Mouse (Mus musculus) forebrain, embryonic 14.5 days (tissue): Measurements from ENCODE around the gene Phgdh. TPM values are rescaled to one million over a fixed set of nuclear protein-coding genes. Genes with fewer than 3 reads are reported as not detected.

Experiments
- ATAC-seq: fragments of 200-750 bp; cut with Nextera tagmentation; 2 replicates; pipeline ENCODE4 v1.8.0; 2017; ENCODE audit warnings: mild to moderate bottlenecking, moderate library complexity
- DNase-seq: peaks from one replicate; pipeline ENCODE4 v3.0.0-alpha.2; 2015; ENCODE audit warnings: low spot score
- H3K27ac ChIP-seq: fragments of 300-500 bp; sonication (generic); 2 replicates; pipeline ENCODE4 v1.5.1; 2014; ENCODE audit warnings: low read depth, mild to moderate bottlenecking, control low read depth, low read length, moderate library complexity
- H3K27me3 ChIP-seq: fragments of 300-500 bp; sonication (generic); replicated peaks from 2 replicates; pipeline ENCODE4 v1.6.1; 2014; ENCODE audit warnings: low read length, control low read depth, mixed read lengths; ENCODE audit not compliant: control insufficient read depth, insufficient read depth
- H3K36me3 ChIP-seq: fragments of 300-500 bp; sonication (generic); 2 replicates; pipeline ENCODE4 v1.6.1; 2014; ENCODE audit warnings: low read length, control low read depth; ENCODE audit not compliant: control insufficient read depth, insufficient read depth
- H3K4me1 ChIP-seq: fragments of 300-500 bp; sonication (generic); 2 replicates; pipeline ENCODE4 v1.6.1; 2014; ENCODE audit warnings: antibody characterized with exemption, low read length, control low read depth; ENCODE audit not compliant: control insufficient read depth, insufficient read depth
- H3K4me2 ChIP-seq: fragments of 300-500 bp; sonication (generic); 2 replicates; pipeline ENCODE4 v1.6.1; 2014; ENCODE audit warnings: mild to moderate bottlenecking, control low read depth, low read length
- H3K4me3 ChIP-seq: fragments of 300-500 bp; sonication (generic); 2 replicates; pipeline ENCODE4 v1.5.1; 2014; ENCODE audit warnings: low read depth, low read length, control low read depth
- H3K9ac ChIP-seq: fragments of 300-500 bp; sonication (generic); 2 replicates; pipeline ENCODE4 v1.6.1; 2014; ENCODE audit warnings: mild to moderate bottlenecking, low read length, control low read depth, moderate library complexity
- H3K9me3 ChIP-seq: fragments of 300-500 bp; sonication (generic); replicated peaks from 2 replicates; pipeline ENCODE4 v1.6.1; 2016; ENCODE audit warnings: low read length, control low read depth, mixed read lengths; ENCODE audit not compliant: control insufficient read depth
- WGBS: fragments of 180-500 bp; shearing (Covaris S2); extraction: QIAGEN DNeasy Blood & Tissue Kit; methylation state at CpG from one replicate; pipeline ENCODE4 v1.1.7; 2014; 5-methylcytosine and 5-hydroxymethylcytosine counted together
- polyA plus RNA-seq: library from polyadenylated mRNA; unstranded; fragments of >200 nt; fragmentation: Nextera tagmentation; extraction: Ambion mirVana; gene quantifications from 2 replicates; pipeline ENCODE4 v1.2.1, GENCODE M21; 2014

Gene Phgdh
- polyA plus RNA-seq, 1 experiment from 2014 or later, result 245 TPM

- no peak overlapping the region for H3K27ac ChIP-seq
- ATAC-seq (no peak), DNase-seq (no peak)
- H3K9me3 ChIP-seq, result no peaks in the 10 kb centered on the region
- no peaks in the 10 kb centered on the region for H3K36me3 ChIP-seq
- no peak overlapping the region for H3K9ac ChIP-seq
- no peak overlapping the region for H3K4me3 ChIP-seq
- H3K27me3 ChIP-seq, result no peaks in the 10 kb centered on the region
- 72% methylated on average over 6 of the region's 6 CpGs for WGBS
- no peak overlapping the region for H3K4me2 ChIP-seq
- no peaks in the 10 kb centered on the region for H3K4me1 ChIP-seq
Observed at GRCm38 (mm10) chr3:98356026-98356365, 16.2 kb upstream of the Phgdh start.

- no peaks in the 10 kb centered on the region for H3K27me3 ChIP-seq
- no peak overlapping the region for H3K27ac ChIP-seq
- H3K9ac ChIP-seq, result no peak overlapping the region
- WGBS, result 58% methylated on average over 10 of the region's 10 CpGs
- no peaks in the 10 kb centered on the region for H3K36me3 ChIP-seq
- ATAC-seq (no peak; the same call in 1 of the 2 replicates), DNase-seq (no peak)
- no peaks in the 10 kb centered on the region for H3K9me3 ChIP-seq
- H3K4me2 ChIP-seq, result no peak overlapping the region
- no peaks in the 10 kb centered on the region for H3K4me1 ChIP-seq
- H3K4me3 ChIP-seq, result no peak overlapping the region
Observed at GRCm38 (mm10) chr3:98355344-98356025, 15.7 kb upstream of the Phgdh start.

DNA sequence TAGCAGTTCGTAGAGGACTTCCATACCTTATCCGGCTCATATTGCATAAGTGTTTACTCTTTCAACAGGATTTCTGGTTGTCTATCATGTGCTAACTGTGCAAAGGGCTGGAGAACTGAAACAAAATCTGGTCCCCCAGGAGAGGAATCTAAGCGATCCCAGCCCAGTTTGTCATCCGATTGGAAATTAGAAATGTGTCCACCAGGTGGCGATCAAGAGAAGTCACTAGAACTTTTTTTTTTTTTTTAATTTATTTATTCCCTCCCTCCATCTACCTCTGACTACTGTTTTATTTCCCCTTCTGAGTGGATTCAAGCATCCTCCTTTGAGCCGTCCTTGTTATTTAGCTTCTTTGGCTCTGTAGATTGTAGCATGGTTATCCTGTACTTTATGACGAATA is 14.1 kb upstream of the Phgdh start:
- no peak for ATAC-seq
- Histone ChIP-seq H3K4me2 (no peak overlapping the region), H3K9ac (no peak overlapping the region), H3K27ac (no peak overlapping the region), H3K9me3 (no peaks in the 10 kb centered on the region), H3K27me3 (no peaks in the 10 kb centered on the region), H3K4me1 (no peaks in the 10 kb centered on the region), H3K4me3 (no peak overlapping the region), H3K36me3 (no peaks in the 10 kb centered on the region)
- DNase-seq, result peak; percentile 86
- WGBS, result 34% methylated on average over 7 of the region's 7 CpGs

DNA sequence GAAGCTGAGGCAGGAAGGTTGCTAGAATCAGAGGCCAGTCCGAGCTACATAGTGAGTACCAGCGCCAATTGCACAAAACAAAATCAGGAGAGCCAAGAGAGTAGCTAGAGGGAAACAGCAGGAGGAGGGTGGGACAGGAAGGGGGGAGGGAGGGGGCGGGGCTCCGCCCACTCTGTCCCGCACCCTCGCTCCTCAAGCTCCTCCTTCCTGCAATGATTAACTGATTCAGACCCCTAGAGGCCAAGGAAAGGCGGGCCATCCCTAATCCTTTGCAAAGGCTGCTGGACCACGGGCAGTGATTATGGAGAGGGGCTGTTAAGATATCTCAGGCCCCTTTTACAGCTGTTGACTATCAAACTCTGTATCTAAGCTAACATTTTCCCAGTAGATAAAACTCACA is 8.9 kb upstream of the Phgdh start:
- ATAC-seq (peak; percentile 46), DNase-seq (peak; percentile 23)
- Histone ChIP-seq H3K4me1 (no peaks in the 10 kb centered on the region), H3K36me3 (no peaks in the 10 kb centered on the region), H3K9ac (no peak overlapping the region), H3K27me3 (no peaks in the 10 kb centered on the region), H3K27ac (no peak overlapping the region), H3K4me2 (no peak overlapping the region), H3K4me3 (no peak overlapping the region), H3K9me3 (no peaks in the 10 kb centered on the region)
- 10% methylated on average over 8 of the region's 8 CpGs for WGBS

DNA sequence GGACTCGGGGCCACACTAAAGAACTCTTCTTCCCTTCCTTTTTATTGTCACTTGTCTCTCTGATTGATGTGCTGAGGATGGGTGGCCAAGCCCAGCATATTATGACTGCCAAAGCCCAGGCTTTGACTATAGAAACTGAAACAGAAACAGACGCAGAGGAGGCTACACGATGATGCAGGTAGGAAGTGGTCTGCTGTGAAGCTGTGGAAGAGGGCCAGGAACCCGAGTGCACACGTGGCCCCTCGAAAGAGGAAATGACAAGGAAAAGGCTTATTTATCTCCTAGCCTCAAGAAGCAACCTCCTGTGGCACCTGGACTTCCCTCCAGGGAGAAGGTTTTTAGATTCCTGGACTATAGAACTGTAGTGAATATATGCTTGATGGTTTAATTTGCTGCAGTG is 8.3 kb upstream of the Phgdh start:
- H3K27ac ChIP-seq, result no peak overlapping the region
- no peak overlapping the region for H3K4me2 ChIP-seq
- no peak for DNase-seq
- no peak for ATAC-seq
- no peaks in the 10 kb centered on the region for H3K36me3 ChIP-seq
- H3K9me3 ChIP-seq, result no peaks in the 10 kb centered on the region
- no peaks in the 10 kb centered on the region for H3K27me3 ChIP-seq
- no peak overlapping the region for H3K4me3 ChIP-seq
- no peak overlapping the region for H3K9ac ChIP-seq
- H3K4me1 ChIP-seq, result no peaks in the 10 kb centered on the region
- 84% methylated on average over 6 of the region's 6 CpGs for WGBS

DNA sequence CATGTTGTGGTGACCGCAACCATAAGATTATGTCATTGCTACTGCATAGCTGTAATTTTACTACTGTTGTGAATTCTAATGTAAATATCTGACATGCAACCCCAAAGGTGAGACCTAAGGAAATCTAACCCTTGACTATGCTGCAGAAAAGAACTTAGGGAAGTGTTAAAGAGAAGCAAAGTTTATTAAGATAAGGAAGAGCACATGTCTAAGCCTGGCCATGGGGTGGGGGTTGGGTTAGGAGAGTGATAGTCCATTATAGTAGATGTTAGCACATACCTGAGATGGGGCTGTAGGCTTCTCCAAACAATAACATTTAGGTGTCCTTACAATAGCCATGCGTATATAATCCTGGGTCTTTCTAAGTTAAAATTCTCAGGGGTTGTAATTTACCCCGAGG is 3.4 kb upstream of the Phgdh start:
- Histone ChIP-seq H3K36me3 (no peaks in the 10 kb centered on the region), H3K9ac (no peak overlapping the region), H3K9me3 (no peaks in the 10 kb centered on the region), H3K4me1 (0 out of 2 replicates have a peak, but pooled peaks cover 3% of the 10 kb centered on the region), H3K27ac (no peak overlapping the region), H3K4me3 (no peak overlapping the region), H3K4me2 (no peak overlapping the region), H3K27me3 (no peaks in the 10 kb centered on the region)
- 88% methylated on average over 3 of the region's 3 CpGs for WGBS
- DNase-seq (no peak), ATAC-seq (no peak)

- DNase-seq (no peak), ATAC-seq (no peak)
- H3K4me3 ChIP-seq, result no peak overlapping the region
- no peak overlapping the region for H3K27ac ChIP-seq
- WGBS, result 85% methylated on average over 17 of the region's 17 CpGs
- H3K27me3 ChIP-seq, result no peaks in the 10 kb centered on the region
- H3K9me3 ChIP-seq, result no peaks in the 10 kb centered on the region
- no peak overlapping the region for H3K4me2 ChIP-seq
- H3K9ac ChIP-seq, result no peak overlapping the region
- H3K36me3 ChIP-seq, result no peaks in the 10 kb centered on the region
- peaks cover 15% of the 10 kb centered on the region; the same call in 1 of the 2 replicates for H3K4me1 ChIP-seq
Observed at GRCm38 (mm10) chr3:98340818-98341594, 1.2 kb upstream of the Phgdh start.

GRCm38 (mm10) chr3:98339097-98339705 is 589 bp downstream of the Phgdh start:
- Histone ChIP-seq H3K27me3 (no peaks in the 10 kb centered on the region), H3K4me2 (peak overlapping the region; percentile 95), H3K36me3 (no peaks in the 10 kb centered on the region; the same call in 1 of the 2 replicates), H3K4me1 (peaks cover 15% of the 10 kb centered on the region; the same call in 1 of the 2 replicates), H3K9ac (peak overlapping the region; percentile 74), H3K4me3 (peak overlapping the region; percentile 59), H3K9me3 (no peaks in the 10 kb centered on the region), H3K27ac (peak overlapping the region; percentile 44; the same call in 1 of the 2 replicates)
- peak; percentile 67 for DNase-seq
- peak; percentile 71 for ATAC-seq
- under 1% methylated on average over 46 of the region's 46 CpGs for WGBS
